Mouse (Mus musculus) cerebellum, adult 2 months (tissue): ENCODE data around the gene Rrp36. TPM values are rescaled to one million over a fixed set of nuclear protein-coding genes. Genes with fewer than 3 reads are reported as not detected.

ENCODE experiments used
- DNase-seq, 2 experiments: peaks; one replicate each; pipeline ENCODE4 v3.0.0; 2021
- H3K27ac ChIP-seq: fragments of 200-500 bp; 2 replicates; pipeline ENCODE4 v1.5.1; 2012; ENCODE audit warnings: low read length, control low read depth, inconsistent platforms; ENCODE audit not compliant: insufficient read depth
- H3K27me3 ChIP-seq: fragments of 200-500 bp; 2 replicates; pipeline ENCODE4 v1.6.1; 2012; ENCODE audit warnings: inconsistent platforms, mild to moderate bottlenecking, low read length, moderate library complexity; ENCODE audit not compliant: control insufficient read depth, insufficient read depth
- H3K4me1 ChIP-seq: fragments of 200-500 bp; 2 replicates; pipeline ENCODE4 v1.6.1; 2011; ENCODE audit warnings: low read length; ENCODE audit not compliant: control insufficient read depth, insufficient read depth
- H3K4me3 ChIP-seq: fragments of 200-500 bp; replicated peaks from 2 replicates; pipeline ENCODE3; 2011; ENCODE audit warnings: mild to moderate bottlenecking, low read depth, low read length, control low read depth; ENCODE audit not compliant: insufficient read depth
- CTCF ChIP-seq: fragments of 200-500 bp; IDR thresholded peaks from 2 replicates; pipeline ENCODE4 v1.5.1; 2011; ENCODE audit warnings: low read depth, mild to moderate bottlenecking, control low read depth, low read length, moderate library complexity, borderline replicate concordance; ENCODE audit not compliant: insufficient read depth
- POLR2A ChIP-seq: fragments of 200-500 bp; IDR thresholded peaks from 2 replicates; pipeline ENCODE4 v1.6.1; 2011; ENCODE audit warnings: low read length, control low read depth, borderline replicate concordance; ENCODE audit not compliant: insufficient read depth
- WGBS: fragments of 180-500 bp; shearing (Covaris S2); methylation state at CpG from one replicate; pipeline ENCODE4 v1.1.7; 2018; 5-methylcytosine and 5-hydroxymethylcytosine counted together
- polyA plus RNA-seq: library from polyadenylated mRNA; depleted of rRNA; stranded (reverse); fragments of >200 nt; gene quantifications from 2 replicates; pipeline ENCODE4 v1.2.3, GENCODE M21; 2012

Rrp36 gene
- polyA plus RNA-seq, 1 experiment: 32.3 TPM

- Histone ChIP-seq H3K4me3 (peak overlapping the region; percentile 54), H3K27me3 (no peaks in the 10 kb centered on the region), H3K4me1 (peaks cover 13% of the 10 kb centered on the region), H3K27ac (peak overlapping the region; percentile 85)
- TF ChIP-seq CTCF: no peak
- no peak for TF ChIP-seq POLR2A
- DNase-seq: peak in 1 of 2 experiments; percentile 46
- 9% methylated on average over 15 of the region's 15 CpGs for WGBS
Observed at GRCm38 (mm10) chr17:46649811-46650210, 24.3 kb downstream of the Rrp36 start.

- H3K4me3 ChIP-seq: no peak overlapping the region
- TF ChIP-seq CTCF: no peak
- TF ChIP-seq POLR2A: no peak
- H3K27me3 ChIP-seq: no peaks in the 10 kb centered on the region
- DNase-seq: no peak
- H3K27ac ChIP-seq: no peak overlapping the region
- WGBS: 86% methylated on average over 9 of the region's 9 CpGs
- H3K4me1 ChIP-seq: peaks cover 21% of the 10 kb centered on the region
Observed at GRCm38 (mm10) chr17:46648436-46648835, 25.7 kb downstream of the Rrp36 start.

GRCm38 (mm10) chr17:46647279-46647678 lies 26.9 kb downstream of the Rrp36 start:
- WGBS: 81% methylated on average over 7 of the region's 7 CpGs
- peaks cover 23% of the 10 kb centered on the region for H3K4me1 ChIP-seq

GRCm38 (mm10) chr17:46646322-46646662 lies 27.9 kb downstream of the Rrp36 start:
- no peak for DNase-seq
- Histone ChIP-seq H3K27ac (peak overlapping the region; percentile 93), H3K4me1 (peaks cover 16% of the 10 kb centered on the region), H3K27me3 (no peaks in the 10 kb centered on the region), H3K4me3 (peak overlapping the region; percentile 96)
- under 1% methylated on average over 19 of the region's 19 CpGs for WGBS
- TF ChIP-seq POLR2A: no peak
- TF ChIP-seq CTCF: no peak

More at GRCm38 (mm10) chr17:46647279-46647678, 26.9 kb downstream of the Rrp36 start:
- Histone ChIP-seq H3K4me3 (no peak overlapping the region), H3K27ac (no peak overlapping the region), H3K27me3 (no peaks in the 10 kb centered on the region)
- DNase-seq: no peak
- TF ChIP-seq CTCF (no peak), POLR2A (no peak)

- TF ChIP-seq CTCF (no peak), POLR2A (peak; percentile 96)
- peaks cover 14% of the 10 kb centered on the region for H3K4me1 ChIP-seq
- peak; percentile 99 to 100 for DNase-seq
- peak within 1 kb of the TSS; percentile 93 for H3K27ac ChIP-seq
- H3K27me3 ChIP-seq: no peaks in the 10 kb centered on the region
- peak within 1 kb of the TSS; percentile 96 for H3K4me3 ChIP-seq
- 0% methylated on average over 53 of the region's 53 CpGs for WGBS
Observed at GRCm38 (mm10) chr17:46645561-46646321, 28.4 kb downstream of the Rrp36 start, which contains the start of the genes Klc4 and Mrpl2. Gene Klc4, minus strand, starts transcription at chr17:46646022. Gene Mrpl2, plus strand, starts transcription at chr17:46646229.

- DNase-seq: peak; percentile 65 to 66
- H3K4me3 ChIP-seq: peak overlapping the region; percentile 84
- WGBS: 5% methylated on average over 11 of the region's 11 CpGs
- TF ChIP-seq CTCF: no peak
- TF ChIP-seq POLR2A: no peak
- no peaks in the 10 kb centered on the region for H3K27me3 ChIP-seq
- peaks cover 14% of the 10 kb centered on the region for H3K4me1 ChIP-seq
- peak overlapping the region; percentile 40 for H3K27ac ChIP-seq
Observed at GRCm38 (mm10) chr17:46644916-46645475, 29.2 kb downstream of the Rrp36 start.

GRCm38 (mm10) chr17:46644152-46644805 lies 29.9 kb downstream of the Rrp36 start:
- peaks cover 10% of the 10 kb centered on the region for H3K4me1 ChIP-seq
- H3K4me3 ChIP-seq: peak overlapping the region; percentile 28
- no peak for DNase-seq
- WGBS: 85% methylated on average over 12 of the region's 12 CpGs
- no peak overlapping the region for H3K27ac ChIP-seq
- no peak for TF ChIP-seq POLR2A
- TF ChIP-seq CTCF: no peak
- no peaks in the 10 kb centered on the region for H3K27me3 ChIP-seq
